Mouse (Mus musculus) ES-E14 (cell line): Measurements from ENCODE around the gene Slc22a22.

Source experiments
- HCFC1 ChIP-seq: IDR thresholded peaks from 2 replicates; pipeline ENCODE4 v1.6.1; 2012; ENCODE audit warnings: low read length, inconsistent platforms, borderline replicate concordance; ENCODE audit not compliant: insufficient read depth
- ZC3H11A ChIP-seq: IDR thresholded peaks from 2 replicates; pipeline ENCODE4 v1.6.1; 2012; ENCODE audit warnings: low read depth, mild to moderate bottlenecking, inconsistent platforms, low read length, borderline replicate concordance
- ZNF384 ChIP-seq: IDR thresholded peaks from 2 replicates; pipeline ENCODE4 v1.6.1; 2012; ENCODE audit warnings: low read depth, low read length, inconsistent platforms

GRCm38 (mm10) chr15:57276411-57276810 is 201.0 kb downstream of the Slc22a22 start:
- TF ChIP-seq ZNF384 (no peak), ZC3H11A (no peak), HCFC1 (no peak)
